8 mouse cellular contexts compared by ENCODE assay signal in the genomic region with DNA sequence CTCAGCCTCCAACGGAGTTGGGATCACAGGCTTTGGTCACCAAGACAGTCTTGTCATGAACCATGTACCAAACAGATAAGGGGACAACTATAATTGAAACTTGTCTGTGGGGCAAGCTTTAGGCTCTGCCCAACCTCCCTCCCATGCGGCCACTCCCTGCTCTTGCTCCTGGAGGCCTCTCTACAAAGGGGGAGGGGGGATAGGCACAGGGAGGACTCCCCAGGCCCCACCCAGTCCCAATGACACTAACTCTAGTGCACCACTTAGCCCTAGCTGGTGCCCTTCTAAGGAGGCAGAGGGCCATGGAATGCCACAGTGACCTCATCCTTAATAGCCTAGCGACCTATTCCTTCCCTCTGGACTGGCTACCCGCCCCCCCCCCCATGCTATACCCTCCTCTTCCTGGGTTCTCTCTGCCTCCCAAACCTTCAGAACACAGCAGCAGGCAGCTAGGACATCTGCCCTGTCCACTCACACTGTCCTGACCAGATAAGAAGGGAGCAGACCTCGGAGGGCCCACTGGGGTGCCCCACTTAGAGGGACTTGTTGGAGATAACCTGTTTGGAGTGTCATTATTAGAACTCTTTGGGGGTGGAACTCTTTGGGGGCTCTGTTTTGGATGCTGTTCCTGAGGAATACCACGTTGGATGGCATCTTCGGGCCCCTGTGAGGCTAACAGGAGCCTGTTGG. TPM values are rescaled to one million over a fixed set of nuclear protein-coding genes. Genes with fewer than 3 reads are reported as not detected.
DNase-seq lines count a peak whose midpoint lies in the region; ATAC-seq and TF ChIP-seq lines count a peak whose summit lies in the region.

No protein-coding gene starts in this region.

- dilution Hi-C loops in CH12.LX (cut with MboI; ENCODE audit: extremely low pct_ligation_motif_present, extremely low pct_unique_long_range_greater_than_20kb, low sequenced_read_pairs): no loop called here

- H3K4me1 ChIP-seq in heart, embryonic 15.5 days (replicated peaks): peaks cover 54% of the 10 kb centered on the region
- H3K4me1 ChIP-seq in CH12.LX (ENCODE audit: control insufficient read depth in 1 of 2, insufficient read depth in 2 of 2): peaks cover 12 to 35% of the 10 kb centered on the region in 2 experiments
- peaks cover 91% of the 10 kb centered on the region for H3K4me1 ChIP-seq in liver, embryonic 13.5 days (replicated peaks)

- intact Hi-C loops in heart, postnatal 14 days (cut with DNase I): loop anchor here (2.0 kb wide), 1 partner anchor 15 kb away; no protein-coding TSS in a partner anchor

- in situ Hi-C loops in CH12.LX (cut with MboI; ENCODE audit: low pct_ligation_motif_present, low pct_unique_long_range_greater_than_20kb, low sequenced_read_pairs): loop anchor here (5.0 kb wide), 1 partner anchor 44 kb away; no protein-coding TSS in a partner anchor

- H3K4me3 ChIP-seq in heart, embryonic 15.5 days: no peak overlapping the region
- H3K4me3 ChIP-seq in CH12.LX (replicated peaks in 1 of 3; ENCODE audit: low read depth in 2 of 3, low read length in 2 of 3, poor library complexity in 1 of 3): peak overlapping the region; percentile 53 to 69 (median 55)
- peak overlapping the region; percentile 99 for H3K4me3 ChIP-seq in liver, embryonic 13.5 days (replicated peaks)

- peak overlapping the region; percentile 95; the same call in 1 of the 2 replicates for H3K4me2 ChIP-seq in heart, embryonic 15.5 days
- peak overlapping the region; percentile 96 for H3K4me2 ChIP-seq in CH12.LX (ENCODE audit: insufficient read depth, low read depth, poor library complexity, severe bottlenecking)
- peak overlapping the region; percentile 99 for H3K4me2 ChIP-seq in liver, embryonic 13.5 days

- DNase-seq in heart, postnatal 14 days: no peak
- no peak for DNase-seq in CH12.LX (ENCODE audit: extremely low read depth)
- DNase-seq in c-Kit-positive CD71-positive TER-119-positive erythroid progenitor cells, embryonic 14.5 days (ENCODE audit: low spot score): peak; percentile 83
- peak; percentile 87 for DNase-seq in liver, embryonic 13.5 days
- DNase-seq in ovary, postnatal 14 days (ENCODE audit: low spot score): no peak
- no peak for DNase-seq in right cerebral cortex, postnatal 10 days (ENCODE audit: low spot score in 2 of 2)
- no peak for DNase-seq in adrenal gland, postnatal 36 days

- no peak for ATAC-seq in heart, embryonic 15.5 days (replicated peaks; ENCODE audit: insufficient number of reproducible peaks, insufficient read depth, low FRiP score, low read depth)
- ATAC-seq in liver, embryonic 13.5 days (ENCODE audit: low read depth): peak; percentile 86

- no peaks in the 10 kb centered on the region for H3K9me3 ChIP-seq in heart, embryonic 15.5 days (replicated peaks)
- peaks cover 4% of the 10 kb centered on the region for H3K9me3 ChIP-seq in CH12.LX (replicated peaks; ENCODE audit: low read length)
- no peaks in the 10 kb centered on the region for H3K9me3 ChIP-seq in liver, embryonic 13.5 days (replicated peaks)

- TF ChIP-seq RAD21 in CH12.LX (IDR thresholded peaks at IDR 0.05; ENCODE audit: low read depth, low read length): no peak

- H3K36me3 ChIP-seq in heart, embryonic 15.5 days: 0 out of 2 replicates have a peak, but pooled peaks cover 4% of the 10 kb centered on the region
- peaks cover 0 to 43% of the 10 kb centered on the region in 2 experiments for H3K36me3 ChIP-seq in CH12.LX (replicated peaks in 1 of 2; ENCODE audit: control insufficient read depth in 1 of 2, insufficient read depth in 1 of 2, low read length in 1 of 2)
- peaks cover 45% of the 10 kb centered on the region for H3K36me3 ChIP-seq in liver, embryonic 13.5 days

- peak overlapping the region; percentile 72 for H3K27ac ChIP-seq in heart, embryonic 15.5 days
- peak overlapping the region; percentile 91 for H3K27ac ChIP-seq in CH12.LX (ENCODE audit: insufficient read depth, low read depth)
- peak overlapping the region; percentile 99 for H3K27ac ChIP-seq in liver, embryonic 13.5 days

- no peak for TF ChIP-seq POLR2A in CH12.LX (IDR thresholded peaks at IDR 0.05; ENCODE audit: low read depth, low read length)

- 65% methylated on average over 7 of the region's 7 CpGs for WGBS in heart, embryonic 15.5 days
- 33% methylated on average over 7 of the region's 7 CpGs for WGBS in liver, embryonic 13.5 days (ENCODE audit: insufficient replicate concordance)

- H3K27me3 ChIP-seq in heart, embryonic 15.5 days: no peaks in the 10 kb centered on the region
- H3K27me3 ChIP-seq in CH12.LX (replicated peaks): no peaks in the 10 kb centered on the region
- H3K27me3 ChIP-seq in liver, embryonic 13.5 days: no peaks in the 10 kb centered on the region

- no peak for TF ChIP-seq EP300 in CH12.LX (IDR thresholded peaks at IDR 0.05; ENCODE audit: low read length)

- TF ChIP-seq CTCF in CH12.LX (conservative IDR thresholded peaks at IDR 0.05 in 1 of 2, IDR thresholded peaks at IDR 0.05 in 1 of 2; ENCODE audit: low read depth in 2 of 2, low read length in 2 of 2): no peak

- H3K9ac ChIP-seq in heart, embryonic 15.5 days: 0 out of 2 replicates have a peak overlapping the region, but pooled peaks have one; percentile 31
- peak overlapping the region; percentile 88 for H3K9ac ChIP-seq in CH12.LX (ENCODE audit: insufficient read depth, low read depth)
- peak overlapping the region; percentile 99 for H3K9ac ChIP-seq in liver, embryonic 13.5 days

- H3K79me2 ChIP-seq in CH12.LX (replicated peaks; ENCODE audit: control insufficient read depth, extremely low read depth, insufficient read depth, poor library complexity, severe bottlenecking): peaks cover 47% of the 10 kb centered on the region

TF ChIP-seq in CH12.LX, 34 proteins besides CTCF, POLR2A, EP300 and RAD21:
- TF ChIP-seq ZC3H11A (IDR thresholded peaks at IDR 0.05; ENCODE audit: low read depth, low read length): no peak
- TF ChIP-seq HCFC1 (IDR thresholded peaks at IDR 0.05; ENCODE audit: low read depth, low read length): no peak
- TF ChIP-seq MAZ (IDR thresholded peaks at IDR 0.05; ENCODE audit: low read depth, low read length): no peak
- TF ChIP-seq USF1 (IDR thresholded peaks at IDR 0.05; ENCODE audit: low read depth, low read length): no peak
- no peak for TF ChIP-seq MEF2A (IDR thresholded peaks at IDR 0.05; ENCODE audit: borderline replicate concordance, low read depth, low read length)
- no peak for TF ChIP-seq POLR2AphosphoS2 (IDR thresholded peaks at IDR 0.05; ENCODE audit: low read depth, low read length)
- no peak for TF ChIP-seq MXI1 (IDR thresholded peaks at IDR 0.05; ENCODE audit: low read depth, low read length)
- no peak for TF ChIP-seq MAFK (IDR thresholded peaks at IDR 0.05; ENCODE audit: insufficient replicate concordance, low read length)
- no peak for TF ChIP-seq E2F4 (IDR thresholded peaks at IDR 0.05; ENCODE audit: insufficient replicate concordance, low read depth, low read length)
- no peak for TF ChIP-seq ELF1 (IDR thresholded peaks at IDR 0.05; ENCODE audit: low read depth, low read length)
- no peak for TF ChIP-seq RCOR1 (conservative IDR thresholded peaks at IDR 0.05; ENCODE audit: low read depth, low read length)
- TF ChIP-seq CHD2 (IDR thresholded peaks at IDR 0.05; ENCODE audit: low read length): no peak
- TF ChIP-seq NRF1 (IDR thresholded peaks at IDR 0.05; ENCODE audit: low read depth, low read length): no peak
- no peak for TF ChIP-seq BHLHE40 (IDR thresholded peaks at IDR 0.05; ENCODE audit: low read depth, low read length)
- TF ChIP-seq TBP (conservative IDR thresholded peaks at IDR 0.05; ENCODE audit: low read depth, low read length): no peak

RNA-seq across cellular contexts. Expression of gene Piezo1, which starts 4.9 kb away (rescaled TPM):
- 11.5 and 13.9 TPM in 2 replicates for polyA plus RNA-seq in heart, embryonic 15.5 days (2015; fragmentation: Nextera tagmentation; extraction: Ambion mirVana)
- 10 to 100 TPM; 27.2 to 30.2 TPM for total RNA-seq in heart, postnatal 14 days (2021)
- total RNA-seq in CH12.LX (2012; rRNA removed) (52.1 and 59.7 TPM in 2 replicates), CH12.LX (2014; rRNA removed) (15.1 and 21.1 TPM in 2 replicates)
- 26.5 and 41.6 TPM in 2 replicates for polyA plus RNA-seq in CH12.LX (2012; ENCODE audit: insufficient read length, low read depth)
- polyA plus RNA-seq in liver, embryonic 13.5 days (2015; fragmentation: Nextera tagmentation; extraction: Ambion mirVana): 13.9 and 14.2 TPM in 2 replicates
- 10 to 100 TPM; 19.5 to 24.7 TPM for total RNA-seq in adrenal gland, postnatal 36 days (2021)

RNA-seq across cellular contexts. Expression of gene Cdt1, which starts 21.6 kb away (rescaled TPM):
- polyA plus RNA-seq in heart, embryonic 15.5 days (2015; fragmentation: Nextera tagmentation; extraction: Ambion mirVana): 24.5 and 28.4 TPM in 2 replicates
- 1 to 10 TPM; 3.6 to 4.6 TPM for total RNA-seq in heart, postnatal 14 days (2021)
- 50.0 and 53.7 TPM in 2 replicates for total RNA-seq in CH12.LX (2012; rRNA removed)
- total RNA-seq in CH12.LX (2014; rRNA removed): 46.0 and 54.2 TPM in 2 replicates
- 57.6 and 67.3 TPM in 2 replicates for polyA plus RNA-seq in CH12.LX (2012; ENCODE audit: insufficient read length, low read depth)
- 60.6 and 64.3 TPM in 2 replicates for polyA plus RNA-seq in liver, embryonic 13.5 days (2015; fragmentation: Nextera tagmentation; extraction: Ambion mirVana)
- 1 to 10 TPM; 8.7 to 9.1 TPM for total RNA-seq in adrenal gland, postnatal 36 days (2021)

RNA-seq across cellular contexts. Expression of gene Aprt, which starts 30.5 kb away (rescaled TPM):
- polyA plus RNA-seq in heart, embryonic 15.5 days (2015; fragmentation: Nextera tagmentation; extraction: Ambion mirVana): 163 and 208 TPM in 2 replicates
- 10 to 100 TPM; 32.7 to 34.5 TPM for total RNA-seq in heart, postnatal 14 days (2021)
- total RNA-seq in CH12.LX (2012; rRNA removed) (524 and 653 TPM in 2 replicates), CH12.LX (2014; rRNA removed) (453 and 516 TPM in 2 replicates)
- polyA plus RNA-seq in CH12.LX (2012; ENCODE audit: insufficient read length, low read depth): 543 and 561 TPM in 2 replicates
- polyA plus RNA-seq in liver, embryonic 13.5 days (2015; fragmentation: Nextera tagmentation; extraction: Ambion mirVana): 198 and 218 TPM in 2 replicates
- total RNA-seq in adrenal gland, postnatal 36 days (2021): 10 to 100 TPM; 72.4 to 87.2 TPM

Comparison
In these comparisons a context has a peak if more than half of its experiments do, and no peak if none do; other contexts are left out.
1. H3K9ac ChIP-seq: peak in every context shown above with its lines; median percentile 99 in liver, embryonic 13.5 days; 88 in CH12.LX; 31 in heart, embryonic 15.5 days.
2. DNase-seq: peak in c-Kit-positive CD71-positive TER-119-positive erythroid progenitor cells, embryonic 14.5 days (single experiment) and liver, embryonic 13.5 days (single experiment); none in heart, postnatal 14 days (0 of 2), CH12.LX (single experiment), ovary, postnatal 14 days (single experiment), right cerebral cortex, postnatal 10 days (0 of 2) and adrenal gland, postnatal 36 days (0 of 2).
3. RNA of gene Cdt1, which starts 21.6 kb away (total RNA-seq): 46.0 to 54.2 TPM in CH12.LX; 8.7 to 9.1 TPM in adrenal gland, postnatal 36 days and 3.6 to 4.6 TPM in heart, postnatal 14 days; every median in the first group is over 4 times any median in the second.
4. RNA of gene Aprt, which starts 30.5 kb away (total RNA-seq): 453 to 653 TPM in CH12.LX; 72.4 to 87.2 TPM in adrenal gland, postnatal 36 days and 32.7 to 34.5 TPM in heart, postnatal 14 days; every median in the first group is over 4 times any median in the second.
5. Peak in every context shown above with its lines, with median percentiles within 50 percentile points of each other: H3K27ac ChIP-seq and H3K4me2 ChIP-seq.